Mouse (Mus musculus) ZHBTc4 (cell line): ENCODE measurements at regions not wholly inside any gene's neighbourhood (a gene's known extent, or its start where the extent isn't known, plus 50 kb on each side); places are given as distances from the start of the nearest gene placed in this dataset.
A peak's percentile ranks its signal among the peaks of the same experiment; 100 is the strongest.

Experiments used
- DNase-seq: peaks from one replicate; pipeline ENCODE4 v3.0.0-alpha.2; 2011; ENCODE audit warnings: low read depth, low spot score

DNA sequence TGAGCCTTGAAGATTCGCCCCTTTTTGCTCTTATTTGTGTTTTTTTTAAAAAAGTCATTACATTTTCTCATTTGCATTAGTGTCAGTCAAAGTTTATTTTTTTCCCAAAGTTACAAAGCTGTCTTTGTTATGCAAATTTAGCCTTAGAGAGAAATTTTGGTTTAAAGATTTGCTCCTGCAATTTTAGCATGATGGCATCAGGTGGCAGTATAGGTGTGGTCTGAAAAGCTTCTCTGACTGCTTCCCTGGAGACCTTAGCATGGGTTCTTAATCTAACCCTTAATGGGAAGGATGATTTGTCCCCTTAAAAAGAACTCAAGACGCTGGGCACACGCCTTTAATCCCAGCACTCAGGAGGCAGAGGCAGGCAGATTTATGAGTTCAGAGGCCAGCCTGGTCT is 451.2 kb downstream of the Slc4a3 start:
- DNase-seq: peak; percentile 36

DNA sequence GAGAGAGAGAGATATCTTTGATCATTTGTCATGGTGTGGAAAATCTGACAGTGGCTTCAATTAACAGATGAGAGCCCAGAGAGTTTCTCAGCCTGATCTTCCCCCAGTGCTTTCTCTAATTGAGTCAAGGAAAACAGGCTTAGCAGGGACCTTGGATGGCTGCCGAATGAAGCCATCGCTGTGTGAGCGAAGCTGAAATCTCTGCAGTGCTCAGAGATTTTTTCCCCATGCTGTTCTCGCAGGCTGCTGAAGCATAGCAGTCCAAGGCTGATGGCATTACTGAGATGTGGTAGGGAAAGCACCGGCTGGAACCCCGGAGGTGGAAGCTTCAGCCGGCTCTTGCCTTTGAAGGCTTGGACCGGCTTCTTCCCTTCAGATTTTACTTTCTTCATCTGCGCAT is 455.1 kb downstream of the Slc4a3 start:
- no peak for DNase-seq

DNA sequence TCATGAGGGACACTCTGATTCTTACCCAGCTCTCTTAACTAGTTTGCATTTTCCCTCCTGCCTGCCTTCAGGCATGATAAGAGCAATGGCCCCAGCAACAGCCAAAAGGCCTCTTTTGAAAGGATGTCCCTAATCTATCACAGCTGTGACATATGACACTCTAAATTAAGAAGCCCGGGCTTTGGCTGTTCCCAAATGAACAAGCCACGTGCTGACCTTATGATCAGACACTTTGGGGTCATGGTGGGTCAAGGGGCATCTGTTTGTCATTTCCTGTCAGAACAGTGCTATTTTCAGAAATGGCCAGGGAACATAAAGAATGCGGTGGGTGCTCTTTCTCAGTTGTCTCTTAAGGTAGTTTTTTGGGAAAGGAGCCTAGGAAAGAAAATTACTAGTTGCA is 463.5 kb downstream of the Slc4a3 start:
- DNase-seq: no peak

DNA sequence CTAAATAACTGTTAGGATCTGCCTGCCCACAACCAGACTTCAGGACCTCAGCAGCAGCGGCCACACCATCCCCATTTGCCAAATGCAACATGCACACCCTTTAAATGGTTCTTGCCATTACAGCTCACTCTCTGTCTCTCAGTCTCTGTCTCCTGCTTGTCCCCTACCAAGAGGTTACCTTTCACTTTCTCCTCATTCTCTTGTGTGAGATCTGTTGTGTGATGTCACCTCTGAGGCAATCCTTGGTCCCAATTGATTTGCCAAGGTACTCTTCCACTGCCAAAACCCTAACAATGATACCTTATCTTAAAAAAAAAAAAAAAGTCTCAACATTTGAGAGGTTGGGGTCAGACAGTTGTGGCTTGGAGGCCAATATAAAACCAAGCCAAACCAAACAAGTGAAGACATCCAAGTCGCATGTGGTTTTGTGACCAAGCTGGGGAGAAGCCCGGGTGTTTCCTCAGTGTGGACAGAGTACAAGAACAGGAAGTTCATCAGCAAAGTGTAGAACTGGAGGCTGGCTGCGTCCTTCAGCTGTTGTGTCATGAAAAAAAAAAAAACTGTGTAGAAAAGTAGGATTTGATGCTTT is 464.2 kb downstream of the Slc4a3 start:
- no peak for DNase-seq

- no peak for DNase-seq
These were observed 472.5 kb downstream of the Slc4a3 start for GRCm38 (mm10) chr1:76018588-76018987.

GRCm38 (mm10) chr1:76019071-76019470 is 473.0 kb downstream of the Slc4a3 start:
- DNase-seq: no peak

DNA sequence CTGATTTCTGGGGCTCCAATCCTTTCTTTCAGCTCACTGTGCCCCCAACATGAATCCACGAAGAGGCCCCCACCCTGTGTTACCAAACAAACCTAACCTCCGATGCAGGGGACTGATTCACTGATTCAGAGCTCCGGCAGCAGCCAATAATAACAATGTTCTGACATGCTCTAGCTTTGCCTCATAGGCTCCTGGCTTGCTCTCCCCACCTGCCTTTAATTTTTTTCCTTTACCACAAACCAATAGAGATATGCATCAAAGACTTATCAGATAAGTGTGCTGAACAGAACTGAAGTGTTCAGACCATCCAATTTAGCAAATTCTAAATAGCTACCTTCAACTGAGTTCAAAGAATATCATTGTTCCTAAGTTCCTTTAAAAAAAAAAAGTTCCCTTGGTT is 478.6 kb downstream of the Slc4a3 start:
- DNase-seq: no peak

- DNase-seq: no peak
These were observed 479.3 kb downstream of the Slc4a3 start for GRCm38 (mm10) chr1:76025389-76025788.

DNA sequence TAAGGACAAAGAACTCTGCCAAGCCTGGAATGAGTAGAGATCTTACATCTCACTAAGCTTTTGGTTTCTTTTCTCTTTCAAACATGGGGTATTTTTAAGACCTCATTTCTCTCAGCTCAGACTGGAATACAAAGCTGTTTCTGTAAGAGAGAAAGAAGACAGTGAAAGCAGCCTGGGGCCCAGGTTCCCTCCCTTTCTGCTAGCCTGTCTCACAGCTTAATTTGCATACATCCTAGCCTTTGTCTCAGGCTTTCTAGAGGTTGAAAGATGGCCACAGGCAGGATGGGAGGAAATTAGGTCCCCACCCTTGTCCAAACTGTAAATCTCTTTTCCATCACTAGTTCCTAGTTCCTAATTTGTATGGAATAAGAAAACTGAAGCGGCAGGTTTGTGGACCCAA is 483.0 kb downstream of the Slc4a3 start:
- peak; percentile 86 for DNase-seq

- DNase-seq: no peak
These were observed 485.3 kb downstream of the Slc4a3 start for GRCm38 (mm10) chr1:76031171-76031922.

GRCm38 (mm10) chr1:76031923-76032285 is 485.8 kb downstream of the Slc4a3 start:
- DNase-seq: no peak

- DNase-seq: no peak
These were observed 486.6 kb downstream of the Slc4a3 start for GRCm38 (mm10) chr1:76032626-76033025.

- DNase-seq: peak; percentile 71
These were observed 490.2 kb downstream of the Slc4a3 start for GRCm38 (mm10) chr1:76036316-76036715.

DNA sequence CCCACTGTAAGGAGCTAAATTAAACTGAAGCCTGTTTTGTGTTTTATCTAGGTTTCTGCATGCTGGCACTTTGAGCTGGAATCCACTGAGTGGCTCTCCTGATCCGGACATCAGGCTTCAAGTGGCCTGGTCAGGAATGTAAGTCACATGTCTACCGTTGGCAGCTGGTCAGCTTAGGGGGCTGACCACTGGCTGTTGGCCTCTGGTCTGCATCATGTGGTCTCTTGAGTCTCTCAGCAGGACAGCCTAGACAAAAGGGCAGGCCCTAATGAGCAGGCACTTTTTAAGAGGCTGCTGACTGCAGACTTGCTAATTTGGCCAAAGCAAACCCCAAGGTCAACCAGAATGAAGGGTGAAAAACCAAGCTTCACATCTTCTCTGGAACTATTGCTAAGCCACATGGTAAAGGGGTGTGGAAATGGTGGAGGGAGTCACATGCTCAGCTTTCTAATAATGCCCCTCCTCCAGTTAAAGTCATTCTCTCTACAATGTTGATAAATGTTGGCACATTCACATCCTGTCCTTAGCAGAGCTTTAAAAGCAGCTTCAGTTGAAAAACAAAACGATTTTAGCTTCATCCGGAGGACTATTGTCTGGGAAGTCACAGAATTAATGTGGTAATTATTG is 493.1 kb downstream of the Slc4a3 start:
- DNase-seq: no peak

- no peak for DNase-seq
These were observed 493.6 kb downstream of the Slc4a3 start for GRCm38 (mm10) chr1:76039661-76040060.

GRCm38 (mm10) chr1:76050264-76050663 is 504.2 kb downstream of the Slc4a3 start:
- no peak for DNase-seq

DNA sequence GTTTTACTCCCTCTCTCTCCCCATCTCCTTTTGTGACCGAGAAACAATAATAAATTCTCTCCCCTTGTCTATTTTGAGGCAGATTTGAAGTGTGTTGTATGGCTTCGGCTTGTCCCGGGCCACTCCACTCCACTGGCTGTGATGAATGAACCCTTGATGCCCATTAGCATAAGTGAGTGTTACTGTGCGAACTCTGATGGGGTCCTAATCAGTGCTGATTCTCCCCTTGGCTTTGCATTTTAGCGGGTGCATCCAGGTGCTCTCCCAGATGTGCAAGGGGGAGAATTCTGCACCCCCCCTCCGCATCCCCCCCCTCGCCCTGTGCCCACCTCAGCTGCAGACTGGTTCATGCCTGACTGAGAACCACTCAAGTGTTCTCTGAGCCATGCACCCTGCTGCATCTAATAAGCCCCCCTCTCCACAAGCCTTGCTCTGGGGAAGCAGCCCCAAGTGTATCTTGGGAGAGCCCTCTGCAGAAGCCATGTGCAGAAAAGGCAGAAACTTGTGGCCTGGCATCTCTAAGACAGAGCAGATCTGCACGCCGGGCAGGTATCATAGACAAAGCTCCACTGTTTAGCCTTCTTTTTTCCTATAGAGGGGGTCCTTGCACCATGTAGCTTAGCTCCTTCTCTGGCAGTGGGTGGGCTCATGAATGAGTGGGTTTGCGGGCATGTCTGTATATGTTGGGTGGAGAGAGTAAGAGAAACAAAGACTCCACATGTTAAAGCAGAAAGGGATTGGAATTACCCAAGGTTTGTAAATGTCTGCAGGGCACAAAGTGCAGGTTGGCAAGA is 507.5 kb downstream of the Slc4a3 start:
- no peak for DNase-seq

DNA sequence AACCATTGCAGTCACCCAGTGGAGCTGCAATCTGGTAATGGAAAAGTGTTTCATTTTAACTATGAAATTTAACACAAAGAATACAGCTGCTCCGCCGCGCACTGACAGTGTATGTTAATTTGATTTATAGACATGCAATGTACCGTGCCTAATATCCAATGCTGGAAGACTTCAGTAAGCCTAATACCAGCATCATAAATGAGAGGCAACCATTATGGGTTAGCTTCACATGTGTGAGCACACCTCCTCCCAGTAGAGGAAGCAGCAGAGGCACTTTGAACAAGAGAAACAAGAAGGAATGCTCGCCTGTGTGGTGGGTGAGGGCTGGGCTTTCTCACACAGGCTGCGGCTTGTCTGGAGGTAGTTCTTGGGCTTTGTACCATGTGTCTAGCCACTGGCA is 519.7 kb downstream of the Slc4a3 start:
- DNase-seq: no peak

GRCm38 (mm10) chr1:76070831-76071321 is 524.8 kb downstream of the Slc4a3 start:
- DNase-seq: no peak

DNA sequence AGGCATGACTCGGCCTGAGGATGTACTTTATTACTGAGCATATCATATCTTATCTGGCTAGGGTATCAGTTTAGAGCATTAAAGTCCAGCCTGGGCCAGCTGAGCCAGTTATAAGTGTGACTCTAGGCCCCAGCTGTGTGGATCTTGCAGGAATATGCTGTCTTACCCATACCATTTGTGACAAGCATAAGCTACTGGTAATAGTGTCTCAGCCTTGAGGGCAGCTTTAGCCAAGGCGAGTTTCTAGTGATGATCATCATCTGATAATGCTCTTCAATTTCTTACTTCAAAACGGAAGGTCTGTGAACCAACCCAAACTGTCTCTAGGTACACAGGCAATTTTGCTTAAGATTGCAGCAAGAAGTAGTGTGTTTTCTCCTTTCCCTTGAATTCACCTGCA is 529.1 kb downstream of the Slc4a3 start:
- DNase-seq: no peak

DNA sequence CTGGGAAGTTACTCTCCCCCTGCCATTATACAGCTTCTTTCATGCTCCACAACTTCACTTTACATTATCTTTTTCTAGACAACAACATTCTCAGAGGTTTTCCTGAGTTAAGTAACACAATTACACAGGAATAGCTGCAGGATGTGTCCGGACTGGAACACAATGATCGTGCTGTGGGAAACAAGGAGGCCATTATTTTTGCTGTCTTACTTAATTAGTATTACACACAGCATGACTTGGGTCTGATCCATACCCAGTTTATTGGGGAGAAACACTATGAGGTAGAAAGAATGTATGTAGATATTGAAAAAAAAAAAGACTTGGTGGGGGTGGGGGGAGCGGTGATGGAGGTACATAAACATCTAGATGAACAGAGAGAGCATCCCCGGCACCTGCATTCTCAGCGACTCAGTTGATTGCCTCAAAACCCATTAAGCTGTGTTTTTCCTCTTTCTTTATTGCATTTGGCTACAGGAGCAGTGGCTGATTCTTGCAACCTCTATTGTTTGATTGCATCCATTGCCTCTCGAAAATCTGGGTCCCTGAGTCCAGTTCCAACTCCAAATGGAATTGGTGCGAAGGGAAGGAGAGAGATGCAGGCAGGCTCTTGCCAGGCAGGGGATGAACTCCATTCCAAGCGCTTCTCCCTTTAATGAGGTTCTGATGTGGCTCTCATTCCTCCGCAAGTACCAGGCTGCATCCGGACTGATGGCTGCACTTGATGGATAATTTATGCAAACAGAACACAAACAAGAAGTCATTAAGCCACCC is 529.8 kb downstream of the Slc4a3 start:
- no peak for DNase-seq
